Mouse (Mus musculus) hematopoietic multipotent progenitor cell, adult 10-12 weeks (in vitro differentiated cells): ENCODE measurements around the gene H2-DMa. TPM values are rescaled to one million over a fixed set of nuclear protein-coding genes. Genes with fewer than 3 reads are reported as not detected.

Experiments used
- polyA plus RNA-seq: library from polyadenylated mRNA; stranded (reverse); fragments of >175 nt; gene quantifications from 2 replicates; pipeline ENCODE4 v1.2.3, GENCODE M21; 2012; ENCODE audit warnings: low replicate concordance

H2-DMa gene
- polyA plus RNA-seq = 140 and 479 TPM in 2 replicates

DNA sequence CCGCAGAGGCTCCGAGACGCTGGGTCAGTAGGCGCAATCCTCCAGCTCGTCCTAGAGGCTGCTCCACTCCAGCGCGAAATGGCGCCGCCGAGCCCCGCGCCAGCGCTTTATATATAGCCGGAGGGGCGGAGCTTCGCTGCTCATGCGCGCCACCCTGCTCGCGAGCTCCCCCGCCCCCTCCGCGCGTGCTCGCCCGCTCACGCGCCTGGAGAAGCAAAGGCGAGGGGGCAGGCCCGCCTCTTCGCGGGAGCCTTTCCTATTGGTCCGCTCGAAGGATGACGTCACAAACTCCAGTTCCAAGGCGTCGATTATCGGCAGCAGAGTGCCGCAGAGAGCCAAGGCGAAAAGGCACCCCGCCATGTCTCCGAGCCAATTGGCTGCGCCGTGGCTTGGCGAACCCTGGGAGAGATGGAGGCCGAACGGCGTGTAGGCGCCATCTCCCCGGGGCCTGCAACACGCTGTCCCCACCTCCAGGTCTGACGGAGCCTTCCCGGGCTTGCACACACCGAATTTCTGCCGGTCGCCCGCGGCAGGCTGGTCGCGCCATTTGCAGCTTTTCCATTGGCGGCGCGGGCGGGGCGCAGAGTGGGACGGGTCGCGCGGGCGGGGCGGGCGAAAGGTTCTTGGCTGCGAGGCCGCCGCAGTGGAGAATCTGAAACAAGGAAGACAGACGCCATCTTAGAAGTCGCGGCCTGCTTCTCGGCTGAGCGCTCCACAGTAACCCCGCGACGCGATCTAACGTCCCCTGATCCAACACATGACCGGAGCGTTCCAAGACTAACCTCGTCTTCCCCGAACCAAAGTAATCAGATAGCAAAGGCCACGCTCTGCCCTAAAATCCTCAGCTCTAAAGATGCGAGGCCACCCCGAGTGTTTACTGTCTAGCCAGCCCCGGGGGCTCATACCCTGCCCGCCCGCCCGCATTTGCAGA is at the start of gene H2-DMa:
TSS of gene H2-DMa (plus strand) at position 293 of the 931 bp plus-strand sequence.

DNA sequence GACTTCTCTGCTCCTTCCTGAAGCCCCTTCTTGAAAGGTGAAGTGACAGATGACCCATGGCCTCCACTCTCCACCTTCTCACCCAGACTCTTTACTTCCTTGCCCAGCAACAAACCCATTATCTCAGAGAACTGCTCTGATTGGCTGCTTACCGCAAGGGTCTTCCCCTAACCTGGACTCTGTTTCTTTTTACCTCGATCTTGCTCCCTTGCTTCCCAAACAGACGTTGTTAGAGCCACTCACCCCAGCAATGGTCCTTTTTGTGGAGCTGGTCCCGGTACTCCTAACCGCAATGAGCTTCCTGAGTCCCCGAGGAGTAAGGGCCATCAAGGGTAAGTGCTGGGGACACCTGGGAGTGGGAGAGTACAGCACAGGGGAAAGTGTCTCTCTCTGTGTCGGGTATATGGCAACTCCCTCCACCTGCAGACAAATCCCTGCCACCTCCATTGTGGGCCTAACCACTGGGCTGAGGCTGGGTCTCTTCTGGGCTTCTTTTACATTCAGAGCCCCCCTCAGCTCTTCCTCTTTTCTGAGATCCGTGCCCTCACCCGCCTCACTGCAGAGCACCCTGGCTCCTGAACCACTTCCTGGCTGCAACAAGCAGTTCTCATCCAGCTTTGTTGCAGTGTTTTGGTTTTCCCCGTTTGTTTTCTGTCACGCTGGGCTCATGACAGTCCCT is 27.0 kb upstream of the H2-DMa start, which contains the start of gene H2-Oa:
TSS of gene H2-Oa (plus strand) at position 144 of the 679 bp plus-strand sequence.

DNA sequence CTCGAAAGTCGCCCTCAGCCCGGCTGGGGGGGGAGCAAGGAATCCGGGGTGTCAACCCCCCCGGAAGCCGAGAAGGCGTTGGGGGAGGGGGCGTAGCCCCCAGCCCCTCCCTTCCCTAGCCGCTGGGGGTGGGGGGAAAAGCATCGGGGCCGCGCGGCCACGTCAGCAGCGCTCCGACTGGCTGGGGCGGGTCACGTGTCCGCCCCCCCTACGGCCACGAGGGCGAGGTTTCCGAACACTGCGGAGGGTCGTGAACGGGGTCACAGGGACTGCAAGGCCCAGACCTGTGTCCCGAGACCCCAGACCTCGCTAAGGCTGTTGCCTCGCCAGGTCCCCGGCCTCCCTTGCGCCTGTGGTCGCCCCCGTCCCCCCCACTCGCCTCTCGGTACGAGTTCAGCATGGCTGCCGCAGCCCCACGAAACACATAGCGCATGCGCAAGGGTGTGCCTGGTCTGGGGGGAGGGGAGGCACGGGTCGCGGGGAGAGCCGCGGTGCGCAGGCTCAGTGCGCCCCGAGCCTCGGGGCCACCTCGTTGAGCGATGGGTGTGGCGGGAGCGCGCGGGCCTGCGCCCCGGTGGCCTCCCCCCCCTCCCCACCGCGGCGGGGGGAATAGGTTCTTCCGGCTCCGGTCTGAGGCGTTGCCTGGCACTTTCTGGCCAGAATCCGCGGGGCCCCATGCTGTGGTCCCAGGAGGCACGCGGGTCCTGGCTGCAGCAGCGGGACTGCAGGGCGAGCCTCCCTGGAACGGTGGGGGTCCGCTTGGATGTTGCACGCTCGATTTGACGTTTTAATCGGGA is 3.0 kb downstream of the H2-DMa start, which contains the start of gene Brd2:
TSS of gene Brd2 (minus strand) at position 447 of the 797 bp plus-strand sequence.

DNA sequence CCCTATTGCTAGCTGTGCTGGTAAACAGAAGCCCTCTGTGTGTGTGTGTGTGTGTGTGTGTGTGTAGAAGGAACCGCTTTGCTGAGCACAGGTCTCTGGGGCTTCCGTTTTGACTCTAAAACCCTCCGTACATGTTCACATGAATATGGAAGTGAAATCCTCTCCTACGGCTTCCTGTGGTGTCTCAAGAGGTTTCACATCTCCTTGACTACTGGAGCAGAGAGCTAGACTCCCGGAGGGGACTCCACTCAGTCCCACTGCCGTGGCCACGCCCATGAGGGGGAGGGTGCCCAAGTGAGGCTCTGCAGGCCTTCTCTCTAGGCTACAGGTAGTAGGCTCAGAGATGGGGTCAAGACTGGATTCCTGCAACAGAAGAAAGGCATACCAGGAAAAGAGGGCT is 23.7 kb downstream of the H2-DMa start, which contains the start of gene H2-DMb2:
TSS of gene H2-DMb2 (plus strand) at position 275 of the 400 bp plus-strand sequence.

DNA sequence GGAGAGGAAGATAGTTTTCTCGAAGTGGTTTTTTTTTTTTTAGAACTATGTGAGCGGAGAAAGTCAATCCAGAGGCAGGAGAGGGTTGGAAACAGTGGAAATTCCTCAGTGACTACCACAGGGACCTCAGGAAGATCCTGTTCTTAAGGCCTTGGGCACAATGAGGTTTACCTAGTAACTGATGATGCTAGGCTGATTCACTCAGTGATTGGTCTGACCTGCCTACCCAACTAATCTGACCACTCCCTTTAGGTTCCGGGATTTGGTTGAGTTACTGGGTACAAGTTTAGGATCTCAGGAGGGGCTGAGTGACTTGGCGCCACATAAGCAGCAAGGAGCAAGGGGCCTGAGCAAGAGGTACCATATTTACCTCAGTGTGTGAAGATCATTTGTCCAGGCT is 33.6 kb downstream of the H2-DMa start, which contains the start of gene H2-DMb1:
TSS of gene H2-DMb1 (plus strand) at position 150 of the 400 bp plus-strand sequence.

DNA sequence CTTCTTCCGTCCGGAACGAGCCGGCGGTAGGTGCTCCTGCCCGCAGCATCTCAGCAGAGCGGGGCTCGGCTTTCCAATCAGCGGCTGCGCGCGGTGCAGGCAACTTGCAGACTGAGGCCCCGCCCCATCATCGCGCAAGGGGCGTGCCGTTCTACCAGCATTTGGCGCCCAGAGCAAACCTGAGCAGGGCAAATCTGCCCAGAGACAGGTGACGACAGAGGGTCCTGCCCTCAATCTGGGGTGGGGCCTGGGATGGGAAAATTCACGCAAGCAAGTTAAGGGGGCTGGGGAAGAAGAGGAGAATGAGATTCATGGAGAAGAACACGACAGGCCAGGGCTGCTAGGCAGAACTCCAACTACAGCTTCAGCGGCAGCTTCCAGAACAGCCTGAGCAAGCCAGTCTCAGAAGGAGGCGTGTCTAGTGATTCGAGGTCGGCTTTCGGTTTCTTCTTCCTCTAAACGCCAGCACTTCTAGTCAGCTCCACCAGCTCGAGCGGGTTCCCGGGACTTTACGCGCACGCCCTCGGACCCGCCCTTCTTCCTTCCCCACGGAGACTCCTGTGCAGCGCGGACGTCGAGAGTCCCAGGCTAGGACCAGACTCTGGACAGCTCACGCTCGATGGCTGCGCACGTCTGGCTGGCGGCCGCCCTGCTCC is 68.0 kb downstream of the H2-DMa start, which contains the start of the genes Tap1 and Psmb9:
TSS of gene Tap1 (plus strand) at position 293 of the 656 bp plus-strand sequence.
TSS of gene Psmb9 (minus strand) at position 504 of the 656 bp plus-strand sequence.

Other genes with a start within 250 kb of the H2-DMa start
- not detected in 2 replicates for gene Gm7029, start 245.7 kb upstream of the H2-DMa start, polyA plus RNA-seq
- gene Kifc1, start 228.9 kb upstream of the H2-DMa start, polyA plus RNA-seq = 8.0 and 16.7 TPM in 2 replicates
- not detected in 2 replicates for gene Platr17, start 214.4 kb upstream of the H2-DMa start, polyA plus RNA-seq
- gene Daxx, start 210.1 kb upstream of the H2-DMa start, polyA plus RNA-seq = 44.3 and 55.2 TPM in 2 replicates
- gene Tapbp, start 203.6 kb upstream of the H2-DMa start, polyA plus RNA-seq = 1,240 and 2,267 TPM in 2 replicates
- gene Zbtb22, start 203.6 kb upstream of the H2-DMa start, polyA plus RNA-seq = 63.9 and 83.1 TPM in 2 replicates
- gene Rgl2, start 190.0 kb upstream of the H2-DMa start, polyA plus RNA-seq = 344 and 699 TPM in 2 replicates
- 74.4 and 96.8 TPM in 2 replicates for gene Pfdn6, start 179.2 kb upstream of the H2-DMa start, polyA plus RNA-seq
- gene Wdr46, start 178.9 kb upstream of the H2-DMa start, polyA plus RNA-seq = 59.7 and 181 TPM in 2 replicates
- gene B3galt4, start 168.1 kb upstream of the H2-DMa start, polyA plus RNA-seq = 33.9 and 69.4 TPM in 2 replicates
- 65.1 and 130 TPM in 2 replicates for gene Vps52, start 163.7 kb upstream of the H2-DMa start, polyA plus RNA-seq
- 30.7 and 202 TPM in 2 replicates for gene Rps18, start 163.5 kb upstream of the H2-DMa start, polyA plus RNA-seq
- gene H2-K1, start 119.2 kb upstream of the H2-DMa start, polyA plus RNA-seq = 1,004 and 3,373 TPM in 2 replicates
- 49.6 and 111 TPM in 2 replicates for gene Ring1, start 94.9 kb upstream of the H2-DMa start, polyA plus RNA-seq
- 67.5 and 266 TPM in 2 replicates for gene H2-Ke6, start 91.5 kb upstream of the H2-DMa start, polyA plus RNA-seq
- gene Slc39a7, start 87.9 kb upstream of the H2-DMa start, polyA plus RNA-seq = 46.1 and 74.3 TPM in 2 replicates
- 155 and 353 TPM in 2 replicates for gene Rxrb, start 87.7 kb upstream of the H2-DMa start, polyA plus RNA-seq
- 14.4 and 54.0 TPM in 2 replicates for gene Col11a2, start 80.1 kb upstream of the H2-DMa start, polyA plus RNA-seq
- 55.1 and 259 TPM in 2 replicates for gene H2-Oa, start 27.2 kb upstream of the H2-DMa start, polyA plus RNA-seq
- 377 and 424 TPM in 2 replicates for gene Brd2, start 3.1 kb downstream of the H2-DMa start, polyA plus RNA-seq
- gene H2-DMb2, start 23.8 kb downstream of the H2-DMa start, polyA plus RNA-seq = 454 and 462 TPM in 2 replicates
- gene H2-DMb1, start 33.5 kb downstream of the H2-DMa start, polyA plus RNA-seq = 22.9 and 41.1 TPM in 2 replicates
- 74.5 and 112 TPM in 2 replicates for gene Tap1, start 68.0 kb downstream of the H2-DMa start, polyA plus RNA-seq
- gene Psmb9, start 68.2 kb downstream of the H2-DMa start, polyA plus RNA-seq = 85.6 and 98.9 TPM in 2 replicates
- gene Psmb8, start 78.2 kb downstream of the H2-DMa start, polyA plus RNA-seq = 348 and 445 TPM in 2 replicates
- gene Tap2, start 84.0 kb downstream of the H2-DMa start, polyA plus RNA-seq = 148 and 211 TPM in 2 replicates
- 44.0 and 80.9 TPM in 2 replicates for gene H2-Ob, start 119.4 kb downstream of the H2-DMa start, polyA plus RNA-seq
- 1,724 and 6,143 TPM in 2 replicates for gene H2-Ab1, start 138.1 kb downstream of the H2-DMa start, polyA plus RNA-seq
- 100 and 954 TPM in 2 replicates for gene H2-Aa, start 168.3 kb downstream of the H2-DMa start, polyA plus RNA-seq
- gene H2-Eb1, start 186.3 kb downstream of the H2-DMa start, polyA plus RNA-seq = 222 and 457 TPM in 2 replicates
- gene H2-Eb2, start 206.1 kb downstream of the H2-DMa start, polyA plus RNA-seq = 0.24 and 0.89 TPM in 2 replicates
- gene Btnl2, start 235.3 kb downstream of the H2-DMa start, polyA plus RNA-seq = 1.8 and 2.0 TPM in 2 replicates